Mouse (Mus musculus) left cerebral cortex, adult 11 months (tissue): ENCODE data around the gene Otop1.

ENCODE experiments used
- DNase-seq: peaks from one replicate; pipeline ENCODE4 v3.0.0; 2022; ENCODE audit warnings: low spot score

The Otop1 gene

DNA sequence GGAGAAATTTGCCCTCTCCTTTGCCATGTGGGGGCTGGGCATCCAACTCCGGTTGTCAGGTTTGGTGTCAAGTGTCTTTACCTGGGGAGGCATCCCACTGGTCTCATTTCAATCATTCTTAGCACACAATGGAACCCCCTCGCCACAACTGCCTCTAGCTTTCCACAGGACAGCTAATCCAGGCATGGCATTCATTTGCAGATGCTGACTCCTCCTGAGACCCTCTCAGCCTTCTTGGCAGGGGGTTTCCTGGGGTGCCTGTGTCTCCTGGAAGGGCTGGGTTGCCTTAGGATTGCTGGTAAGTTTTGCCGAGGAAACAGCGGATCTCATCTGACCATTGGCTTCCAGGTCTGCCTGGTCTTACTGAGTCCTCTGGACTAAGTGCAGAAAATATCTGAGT is at the start of gene Otop1:
Otop1 (plus strand) TSS at position 202 of the 400 bp plus-strand sequence.
- DNase-seq, result no peak

DNA sequence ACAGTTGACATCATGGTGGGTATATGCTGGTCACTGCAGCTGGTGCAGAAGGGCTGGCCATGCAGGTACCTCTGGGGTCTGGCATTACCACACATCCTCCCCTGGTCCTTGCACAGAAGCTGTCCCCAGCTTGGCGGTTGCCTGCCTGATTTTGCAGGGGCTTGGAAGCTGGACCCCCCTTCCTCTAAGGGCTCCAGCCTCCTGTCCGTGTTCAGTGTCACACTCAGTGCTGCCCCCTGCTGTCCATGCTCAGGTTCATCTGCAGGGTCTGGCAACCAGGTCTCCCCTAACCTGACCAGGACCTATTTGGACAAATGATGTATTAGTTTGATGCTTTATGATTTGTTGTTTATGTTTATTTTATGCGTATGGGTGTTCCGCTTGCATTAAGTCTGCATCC is 40.4 kb upstream of the Otop1 start:
- no peak for DNase-seq

DNA sequence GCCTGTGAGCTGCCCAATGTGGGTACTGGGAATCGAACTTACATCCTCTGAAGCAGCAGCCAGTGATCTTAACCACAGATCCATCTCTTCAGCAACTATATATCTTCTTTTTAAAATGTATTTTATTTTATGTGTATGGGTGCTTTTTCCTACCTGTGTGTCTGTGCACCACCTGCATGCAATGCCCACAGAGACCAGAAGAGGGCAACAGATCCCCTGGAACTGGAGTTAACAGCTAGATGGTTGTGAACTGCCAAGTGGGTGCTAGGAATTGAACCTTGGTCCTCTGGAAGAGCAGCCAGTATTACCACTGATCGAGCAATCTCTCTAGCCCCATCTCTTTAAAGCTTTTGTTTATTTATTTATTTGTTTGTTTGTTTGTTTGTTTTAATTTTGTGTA is 39.1 kb upstream of the Otop1 start:
- no peak for DNase-seq

DNA sequence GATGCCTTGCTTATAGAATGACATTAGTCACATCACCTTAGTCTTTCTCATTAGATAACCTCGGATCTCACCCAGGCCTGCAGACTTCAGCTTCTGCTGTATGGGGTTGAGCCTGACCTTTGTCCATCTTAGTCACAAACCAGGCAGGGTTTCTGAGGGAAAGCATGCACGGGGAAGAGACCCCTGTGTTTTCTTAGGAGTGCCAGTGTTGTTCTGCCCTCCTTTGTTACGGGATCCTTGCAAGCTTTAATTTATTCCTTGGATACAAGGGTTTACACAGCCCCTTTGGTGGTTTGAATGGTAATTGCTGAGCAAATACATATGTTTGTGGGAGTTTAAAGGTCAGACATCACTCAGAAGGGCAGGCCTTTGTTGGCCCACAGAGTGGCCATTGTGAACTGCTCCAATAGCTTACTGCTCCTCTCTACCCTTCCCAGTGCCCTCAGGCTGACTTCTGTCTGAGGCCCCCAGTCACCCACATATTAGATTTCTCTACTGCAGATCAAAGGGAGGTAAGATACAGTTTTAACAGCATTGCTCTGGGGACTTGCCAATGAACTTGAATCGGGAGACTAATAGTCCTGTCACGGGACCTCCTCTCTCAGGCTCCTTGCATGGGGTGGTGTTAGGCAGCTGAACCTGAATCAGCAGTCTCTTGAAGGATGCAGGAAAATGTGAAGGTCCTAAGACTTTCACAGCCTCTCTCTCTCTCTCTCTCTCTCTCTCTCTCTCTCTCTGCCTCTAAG is 34.9 kb upstream of the Otop1 start:
- no peak for DNase-seq

DNA sequence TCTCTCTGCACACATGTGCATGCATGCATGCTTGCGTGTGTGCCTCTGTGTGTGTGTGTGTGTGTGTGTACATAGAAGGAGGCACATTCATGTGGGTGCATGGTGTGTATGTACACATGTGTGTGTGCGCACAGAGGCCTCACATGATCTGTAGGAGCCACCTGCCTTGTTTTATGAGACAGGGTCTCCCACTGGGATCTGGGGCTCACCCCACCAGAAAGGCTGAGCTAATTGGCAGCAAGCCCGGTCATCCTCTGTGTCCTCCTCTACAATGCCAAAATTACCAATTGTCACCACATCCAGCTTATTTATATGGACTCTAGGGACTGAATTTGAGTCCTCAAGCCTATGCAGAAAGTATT is 34.3 kb upstream of the Otop1 start:
- no peak for DNase-seq

DNA sequence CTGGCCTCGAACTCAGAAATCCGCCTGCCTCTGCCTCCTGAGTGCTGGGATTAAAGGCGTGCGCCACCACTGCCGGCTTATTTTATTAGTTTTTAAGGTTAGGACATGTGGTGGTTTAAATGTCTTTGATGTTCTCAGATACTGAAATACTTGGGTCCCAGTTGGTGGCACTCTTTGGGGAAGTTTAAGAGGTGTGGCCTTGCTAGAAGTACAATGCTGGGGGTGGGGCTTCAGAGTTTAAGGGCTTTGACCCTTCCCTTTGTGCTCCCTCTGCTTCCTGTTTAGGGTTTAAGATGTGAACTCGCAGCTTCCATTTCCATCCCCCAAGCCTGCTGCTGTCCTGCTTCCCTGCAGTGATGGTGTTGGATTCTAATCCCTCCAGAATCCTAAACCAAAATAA is 33.8 kb upstream of the Otop1 start:
- DNase-seq, result no peak

DNA sequence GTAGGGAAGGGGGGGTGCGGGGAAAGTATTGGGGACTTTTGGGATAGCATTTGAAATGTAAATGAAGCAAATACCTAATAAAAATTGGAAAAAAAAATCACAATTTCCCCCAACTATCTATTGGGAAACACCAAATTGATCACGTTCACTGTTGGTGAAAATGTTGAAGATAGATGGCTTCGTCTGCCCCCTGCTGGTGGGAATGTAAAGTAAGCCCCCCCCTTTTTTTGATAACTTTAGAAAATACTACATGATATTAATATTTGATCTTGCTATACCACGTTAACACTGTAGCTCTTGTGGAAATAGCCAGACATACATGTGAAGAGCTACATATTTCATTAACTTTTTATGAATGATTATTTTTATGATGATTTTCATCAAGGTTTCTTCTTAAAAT is 20.6 kb upstream of the Otop1 start:
- DNase-seq, result no peak

DNA sequence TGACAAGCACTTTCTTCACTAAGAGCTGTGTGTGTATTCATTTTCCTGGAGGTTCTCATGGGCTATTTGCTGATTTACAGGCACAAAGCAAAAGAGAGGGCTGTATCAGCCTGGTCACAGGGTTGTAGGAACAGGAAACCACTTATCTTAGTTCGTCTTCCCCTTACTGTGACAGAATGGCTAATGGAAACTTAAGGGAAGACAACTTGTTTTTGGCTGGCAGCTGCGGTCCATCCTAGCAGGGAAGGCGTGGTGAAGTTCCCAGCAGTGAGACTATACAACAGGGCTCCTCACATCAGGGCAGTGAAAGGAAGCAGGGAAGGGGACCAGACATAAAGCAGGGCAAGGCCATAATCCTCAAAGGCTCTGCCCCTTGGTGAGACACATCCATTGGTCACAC is 20.1 kb upstream of the Otop1 start:
- DNase-seq, result no peak

DNA sequence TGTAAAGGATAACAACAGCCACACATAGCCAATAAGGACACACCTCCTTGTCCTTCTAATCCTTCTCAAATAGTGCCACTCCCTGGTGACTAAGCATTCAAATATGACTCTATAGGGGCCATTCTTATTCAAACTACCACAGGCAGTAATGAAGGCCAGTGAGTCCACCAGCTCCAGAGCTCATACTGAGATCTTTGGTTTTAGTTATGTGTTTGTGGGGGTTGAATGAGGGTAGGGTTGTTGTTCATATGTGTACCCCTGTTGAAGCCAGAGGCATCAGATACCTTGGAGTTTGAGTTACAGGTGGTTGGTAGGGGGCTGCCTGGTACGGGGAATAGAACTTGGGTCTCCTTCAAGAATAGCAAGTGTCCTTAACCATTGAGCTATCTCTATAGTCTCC is 19.2 kb upstream of the Otop1 start:
- DNase-seq, result no peak

DNA sequence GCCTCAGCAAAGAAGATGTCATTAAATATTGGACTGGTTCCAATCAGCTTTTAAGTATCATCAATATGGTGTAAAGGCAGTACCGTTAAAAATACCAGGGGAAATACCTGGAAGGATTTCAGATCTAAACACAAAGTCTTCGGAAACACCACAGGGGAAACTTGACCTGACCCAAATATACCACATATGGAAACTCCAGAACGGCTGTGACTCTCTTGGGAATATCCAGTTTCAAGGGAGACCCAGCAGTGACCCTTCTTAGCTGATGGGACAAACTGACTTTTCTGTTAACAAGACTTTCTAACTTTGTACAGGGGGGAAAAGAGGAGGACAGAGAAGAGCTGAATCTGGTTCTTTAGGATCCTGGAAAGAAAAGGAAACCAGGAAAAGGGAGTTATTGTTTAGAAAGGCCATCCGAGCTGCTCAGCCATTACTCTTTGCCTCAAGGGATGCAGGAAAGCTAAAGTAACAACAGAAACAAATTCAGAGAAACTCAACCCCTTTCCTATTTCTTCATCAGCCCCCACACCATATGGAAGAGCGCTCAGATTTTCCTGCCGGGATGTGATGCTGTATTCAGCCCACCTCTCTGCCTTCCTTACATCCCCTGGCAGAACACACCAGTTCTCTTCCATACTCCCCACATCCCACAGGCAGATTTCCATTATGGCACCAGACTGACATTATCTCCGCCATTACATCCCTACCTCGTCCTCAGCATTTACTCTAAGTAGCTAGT is 17.6 kb upstream of the Otop1 start:
- no peak for DNase-seq

DNA sequence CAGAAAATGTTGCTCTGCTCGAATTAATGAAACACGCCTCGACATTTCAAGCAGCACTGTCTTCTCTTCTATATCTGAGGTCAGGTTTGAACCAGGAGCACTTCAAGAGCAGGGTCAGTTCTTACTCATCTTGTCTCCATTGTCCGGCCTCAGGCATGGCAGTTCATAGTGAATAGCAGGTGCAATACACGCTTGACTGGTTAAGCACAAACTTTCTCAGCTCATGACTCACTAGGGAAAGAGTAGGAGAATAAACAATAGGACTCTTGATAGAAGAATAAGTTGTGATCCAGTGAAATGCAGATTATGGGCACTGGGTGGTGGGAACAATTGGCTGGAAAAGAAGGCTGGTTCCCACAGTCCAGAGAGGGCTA is 17.0 kb upstream of the Otop1 start:
- DNase-seq, result no peak

DNA sequence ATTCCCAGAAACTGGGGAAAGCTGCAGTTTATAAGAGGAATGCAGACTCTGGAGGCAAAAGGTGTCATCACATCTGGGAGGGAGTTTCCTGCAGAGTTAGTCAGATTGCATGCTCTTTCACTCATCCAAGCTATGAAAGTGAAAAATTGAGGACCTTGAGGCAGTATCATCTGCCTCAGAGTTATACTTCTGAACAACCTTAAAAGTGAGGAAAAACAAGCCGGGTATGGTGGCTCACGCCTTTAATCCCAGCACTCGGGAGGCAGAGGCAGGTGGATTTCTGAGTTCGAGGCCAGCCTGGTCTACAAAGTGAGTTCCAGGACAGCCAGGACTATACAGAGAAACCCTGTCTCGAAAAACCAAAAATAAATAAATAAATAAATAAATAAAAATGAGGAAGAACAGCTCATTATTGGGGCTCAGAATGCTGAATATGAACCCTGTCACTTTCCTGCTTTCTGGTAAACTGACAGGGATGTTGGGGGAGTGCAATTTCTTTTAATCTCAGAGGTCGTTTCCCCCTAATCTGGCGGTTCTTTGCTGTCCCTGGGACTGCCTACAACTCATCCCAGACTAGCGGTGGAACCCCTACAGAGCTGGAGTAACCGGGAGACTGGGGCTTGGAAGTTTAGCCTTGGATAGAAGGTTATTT is 16.2 kb upstream of the Otop1 start:
- no peak for DNase-seq

DNA sequence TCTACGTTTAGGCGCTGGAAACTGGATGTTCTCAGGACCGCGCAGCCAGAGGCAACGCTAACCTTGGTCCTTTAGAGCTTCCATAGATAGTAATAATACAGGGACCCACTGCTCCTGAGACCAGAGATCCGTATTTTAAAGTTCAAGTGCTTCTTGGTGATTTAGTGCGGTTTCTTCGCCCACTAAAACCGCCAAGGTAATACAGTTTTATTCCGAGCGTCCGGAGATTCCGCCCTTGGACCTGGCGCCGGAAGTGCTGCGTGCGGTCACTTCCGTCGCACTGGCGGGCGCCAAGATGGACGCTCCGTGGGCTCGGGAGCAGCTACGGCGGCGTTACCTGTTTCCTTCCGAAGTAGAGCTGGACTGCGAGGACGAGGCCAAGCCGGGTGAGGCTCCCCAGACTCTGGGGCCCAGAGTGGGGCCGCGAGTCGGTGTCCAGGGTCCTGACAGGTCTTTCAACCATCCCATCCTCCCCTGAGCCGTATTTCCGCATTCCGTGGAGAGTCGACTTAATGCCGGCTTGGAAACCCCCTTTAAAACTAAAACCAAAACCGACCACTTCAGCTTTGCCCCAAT is 15.6 kb upstream of the Otop1 start, which contains the start of gene Tmem128:
Tmem128 (plus strand) TSS at position 79 of the 576 bp plus-strand sequence.
- peak; percentile 44 for DNase-seq

DNA sequence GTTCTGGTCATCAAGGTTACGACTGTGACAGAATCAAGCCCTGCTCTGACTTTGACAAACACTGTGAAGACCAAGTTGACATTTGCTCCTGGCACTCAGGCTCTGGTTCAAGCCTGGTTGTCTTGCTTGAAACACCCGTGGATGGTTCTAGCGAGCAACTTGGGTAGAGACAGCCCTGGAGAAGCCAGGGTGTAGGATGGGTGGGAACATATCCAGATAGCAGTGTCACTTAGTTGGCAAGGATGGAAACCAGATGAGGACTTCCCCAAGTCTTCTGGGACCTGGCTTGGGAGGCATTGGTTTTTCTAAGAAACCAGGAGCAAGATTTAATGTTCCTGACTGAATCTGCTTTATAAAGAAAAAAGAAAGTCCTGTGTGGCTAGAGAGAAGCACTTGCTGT is 4.8 kb upstream of the Otop1 start:
- no peak for DNase-seq

DNA sequence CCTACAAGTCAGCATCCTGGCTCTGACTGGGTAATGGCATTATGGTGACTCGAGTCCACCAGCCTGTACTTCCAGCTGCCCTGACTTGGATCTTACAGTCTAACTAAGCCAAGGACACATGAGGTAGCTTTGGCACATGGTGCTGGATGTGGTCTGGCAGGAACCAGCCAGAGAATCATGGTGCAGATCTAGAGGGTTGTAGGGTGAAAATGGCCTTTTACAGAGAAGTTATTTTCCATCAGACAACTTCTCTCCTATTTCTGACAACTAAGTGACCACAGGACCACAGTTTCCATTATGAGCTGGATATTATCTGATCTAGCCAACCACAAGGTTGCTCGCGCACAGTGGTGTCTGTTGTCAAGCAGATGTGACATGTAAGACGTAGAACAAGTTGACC is 1.9 kb upstream of the Otop1 start:
- DNase-seq, result no peak

DNA sequence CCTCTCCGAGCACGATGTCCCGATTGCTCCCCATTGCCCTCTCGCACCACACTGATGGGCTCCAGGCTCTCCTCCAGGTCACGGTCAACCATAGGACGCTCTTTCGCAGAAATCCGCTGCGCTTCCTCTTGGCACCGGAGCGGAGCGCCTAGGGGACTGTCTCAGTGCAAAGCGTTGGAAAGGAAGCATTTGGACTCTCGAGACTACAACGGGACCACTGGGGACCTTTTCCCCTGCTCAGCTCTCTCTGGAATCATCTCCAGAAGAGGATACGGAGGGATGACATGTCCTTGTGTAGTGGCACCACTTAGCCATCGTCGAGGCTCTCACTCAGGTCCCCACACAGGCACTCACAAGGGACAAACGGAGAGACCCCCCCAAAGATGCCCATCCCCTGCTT is 679 bp downstream of the Otop1 start:
- DNase-seq, result no peak

DNA sequence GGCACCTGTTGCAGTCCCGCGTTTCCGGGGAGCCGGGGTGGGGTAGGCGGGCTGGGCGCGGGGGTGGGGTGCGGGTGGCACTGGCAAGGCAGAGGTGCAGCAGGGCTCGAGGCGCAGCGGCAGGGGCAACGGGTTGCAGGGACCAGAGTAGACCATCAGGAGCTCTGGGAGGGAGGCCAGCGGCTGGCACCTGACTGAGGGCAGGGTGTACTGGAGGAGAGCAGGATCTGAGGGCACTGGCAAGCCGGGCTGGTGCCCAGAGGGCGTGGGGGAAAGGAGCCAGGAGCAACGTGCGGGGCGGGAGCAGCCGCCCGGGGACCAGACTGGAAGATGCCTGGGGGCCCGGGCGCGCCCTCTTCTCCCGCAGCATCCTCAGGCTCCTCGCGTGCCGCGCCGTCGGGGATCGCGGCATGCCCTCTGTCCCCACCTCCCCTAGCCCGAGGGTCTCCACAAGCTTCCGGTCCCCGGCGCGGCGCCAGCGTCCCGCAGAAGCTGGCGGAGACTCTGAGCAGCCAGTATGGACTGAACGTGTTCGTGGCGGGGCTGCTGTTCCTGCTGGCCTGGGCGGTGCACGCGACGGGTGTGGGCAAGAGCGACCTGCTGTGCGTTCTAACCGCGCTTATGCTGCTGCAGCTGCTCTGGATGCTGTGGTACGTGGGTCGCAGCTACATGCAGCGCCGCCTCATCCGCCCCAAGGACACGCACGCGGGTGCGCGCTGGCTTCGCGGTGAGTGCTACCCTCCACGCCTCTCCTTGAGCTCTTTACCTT is 1.5 kb downstream of the Otop1 start:
- DNase-seq, result no peak

DNA sequence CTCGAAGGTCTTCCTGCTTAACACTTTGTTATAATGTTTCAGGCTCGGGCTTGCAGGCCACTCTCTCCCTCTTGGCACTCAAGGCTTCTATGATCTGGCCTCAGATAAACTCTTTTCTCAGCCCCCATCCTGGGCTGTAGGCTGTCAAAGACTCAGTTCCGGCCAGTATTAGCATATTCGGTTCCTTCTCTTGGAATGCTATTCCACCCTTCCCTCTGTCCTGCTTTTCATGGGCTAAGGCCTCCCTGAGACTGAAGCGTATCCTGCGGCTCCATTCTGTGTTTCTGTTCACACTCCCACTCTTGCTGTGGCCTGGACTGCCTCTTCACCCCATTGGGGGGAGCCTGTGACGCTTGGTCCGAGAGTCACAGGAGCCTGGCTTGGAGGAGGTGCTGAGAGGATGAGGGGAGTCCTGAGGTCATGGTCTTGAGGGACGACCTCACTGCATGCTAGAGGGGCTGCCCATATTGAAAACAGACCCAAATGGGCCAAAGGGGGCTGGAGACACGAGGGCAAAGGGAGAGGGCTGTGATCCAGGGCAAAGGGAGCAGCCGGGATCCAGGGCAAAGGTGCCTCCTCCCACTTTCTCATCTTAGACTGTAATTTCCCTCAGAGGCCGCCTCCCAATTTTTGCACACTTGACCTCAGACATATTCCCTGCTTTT is 2.3 kb downstream of the Otop1 start:
- no peak for DNase-seq

DNA sequence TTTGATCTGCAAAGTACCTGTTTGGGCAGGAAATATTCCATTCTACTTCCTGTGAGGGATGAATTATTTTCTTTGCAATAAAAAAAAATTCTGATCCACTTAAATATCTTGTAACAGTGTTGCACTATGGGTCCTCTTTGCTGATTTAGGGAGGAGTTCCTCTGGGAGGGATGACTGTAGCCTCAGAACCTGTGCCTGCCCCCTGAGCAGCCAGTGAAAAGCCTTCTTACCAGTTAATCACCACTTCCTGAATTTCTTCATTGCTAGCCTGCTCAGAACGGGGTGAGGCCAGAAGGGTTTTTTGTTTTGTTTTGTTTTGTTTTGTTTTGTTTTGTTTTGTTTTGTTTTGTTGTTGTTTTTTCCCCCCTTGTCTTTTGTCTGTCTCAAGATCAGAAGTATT is 4.3 kb downstream of the Otop1 start:
- no peak for DNase-seq

DNA sequence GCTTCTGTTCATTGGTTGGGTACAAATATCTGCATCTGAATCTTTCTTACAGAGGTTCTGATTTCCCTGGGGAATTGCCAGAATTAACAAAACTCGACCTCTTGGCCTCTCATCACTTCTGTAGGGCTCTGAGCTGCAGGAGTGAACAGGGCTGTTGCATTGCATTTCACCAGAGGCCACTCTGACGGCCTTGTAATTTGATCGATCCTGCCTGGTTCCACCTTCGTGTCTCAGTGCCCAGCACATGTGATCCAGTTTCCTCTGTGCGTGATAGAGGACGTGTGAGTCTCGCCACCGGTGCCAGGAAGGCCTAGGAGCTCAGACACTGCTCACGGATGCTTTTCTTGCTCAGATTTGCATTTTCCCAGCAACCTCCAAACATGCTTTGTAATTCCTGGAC is 10.0 kb downstream of the Otop1 start:
- DNase-seq, result no peak

DNA sequence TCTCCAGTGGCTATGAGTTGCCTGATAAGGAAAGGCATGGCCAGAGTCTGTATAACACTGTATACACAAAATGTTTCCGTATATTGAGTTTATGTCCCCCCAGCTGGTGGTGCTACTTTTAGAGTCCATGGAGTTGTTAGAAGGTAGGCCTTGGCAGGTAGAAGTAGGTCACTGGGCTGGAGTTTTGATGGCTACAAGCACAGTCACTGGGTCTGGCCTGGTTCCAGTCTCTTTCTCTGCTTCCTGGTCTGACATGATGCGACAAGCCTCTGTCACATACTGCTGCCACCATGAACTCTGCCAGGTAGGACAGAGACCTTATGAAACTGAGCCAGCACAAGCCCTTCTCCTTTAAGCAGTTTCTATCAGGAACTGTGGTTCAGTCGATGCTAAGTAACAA is 12.7 kb downstream of the Otop1 start:
- DNase-seq, result no peak
